Mouse (Mus musculus) brain, embryonic 18.5 days (tissue): ENCODE results near the gene Tmem232.
"Not testable (repeated sequence)": the region's sequence is repeated elsewhere in the genome, so short reads cannot be mapped to it uniquely, and the experiment has no call there.

Experiments used
- DNase-seq: peaks from one replicate; pipeline ENCODE4 v3.0.0-alpha.2; 2012; ENCODE audit warnings: low read depth, low spot score

The Tmem232 gene

DNA sequence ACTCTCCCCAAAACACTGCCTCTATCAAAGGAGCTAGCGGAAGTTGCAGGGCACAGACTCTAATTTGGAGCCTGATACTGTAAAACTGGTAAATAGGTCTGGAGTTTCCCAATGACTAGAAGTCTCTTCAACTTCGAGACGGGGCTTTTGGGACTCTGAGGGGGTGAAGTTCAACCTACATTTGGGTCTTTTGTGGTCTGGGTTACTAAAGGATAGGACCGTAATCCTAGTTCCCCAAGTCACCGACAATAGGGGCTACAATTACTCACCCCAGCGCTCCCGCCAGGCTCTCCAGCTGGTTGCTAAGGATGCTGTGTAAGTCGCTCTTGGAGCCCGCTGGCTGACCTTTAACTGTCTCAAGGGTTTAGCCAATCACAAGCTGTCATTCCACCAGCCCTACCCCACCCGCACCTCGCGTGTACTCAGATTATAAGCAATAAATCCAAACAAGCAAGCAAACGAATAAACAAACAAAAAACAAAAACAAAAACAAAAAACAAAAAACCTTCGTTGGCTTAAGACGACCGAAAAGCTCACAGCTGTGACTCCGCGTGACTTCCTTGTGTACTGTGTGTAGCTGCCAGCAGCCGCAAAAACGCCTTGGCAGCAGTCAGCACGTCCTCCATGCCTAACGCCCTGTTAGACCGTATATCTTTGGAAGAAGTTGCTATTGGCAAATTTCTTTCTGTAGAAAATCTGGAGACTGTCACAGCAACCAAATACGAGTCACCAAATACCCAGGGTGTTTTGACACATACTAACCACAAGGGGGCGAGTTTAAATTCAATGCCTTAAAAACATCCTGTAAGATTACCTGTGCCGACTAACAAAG is at the start of gene Tmem232:
TSS of gene Tmem232 (minus strand) at position 342 of the 832 bp plus-strand sequence.
- no peak for DNase-seq

DNA sequence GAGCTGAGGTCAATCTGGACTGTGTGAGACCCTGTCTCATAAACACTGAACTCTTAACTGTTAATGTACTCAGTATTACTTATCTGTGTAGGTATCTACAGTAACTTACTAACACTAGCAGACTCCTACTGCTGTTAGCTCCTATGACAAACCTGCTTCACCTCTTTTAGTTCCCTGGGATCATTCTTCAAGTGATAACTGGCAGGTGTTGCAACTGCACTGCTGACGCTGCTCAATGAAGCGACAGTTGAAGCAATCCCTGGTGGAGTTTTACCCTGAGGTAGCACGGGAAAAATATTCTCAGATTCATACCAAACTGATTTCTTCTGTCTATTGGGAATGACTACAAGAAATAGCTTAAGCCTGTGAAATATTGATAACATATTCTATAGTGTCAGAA is 46.3 kb upstream of the Tmem232 start:
- DNase-seq, result no peak

DNA sequence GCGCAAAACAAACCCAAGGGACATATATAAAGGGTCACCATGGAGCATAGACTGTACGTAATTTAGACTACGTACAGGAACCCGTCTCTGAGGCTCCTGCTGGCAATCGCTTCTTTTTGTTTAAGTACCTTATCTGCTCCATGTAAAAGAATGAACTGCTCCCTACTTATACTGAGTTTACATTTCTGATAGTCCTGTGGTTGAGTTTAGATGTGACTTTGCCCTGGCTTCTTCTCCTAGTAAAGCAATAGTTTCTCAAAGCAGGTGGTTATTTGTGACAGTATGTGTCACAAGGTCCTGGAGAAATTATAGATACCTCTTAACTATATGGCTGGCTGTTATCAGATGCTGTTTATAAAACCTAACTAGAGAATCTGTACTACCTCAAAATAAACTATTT is 40.9 kb upstream of the Tmem232 start:
- DNase-seq, result no peak

DNA sequence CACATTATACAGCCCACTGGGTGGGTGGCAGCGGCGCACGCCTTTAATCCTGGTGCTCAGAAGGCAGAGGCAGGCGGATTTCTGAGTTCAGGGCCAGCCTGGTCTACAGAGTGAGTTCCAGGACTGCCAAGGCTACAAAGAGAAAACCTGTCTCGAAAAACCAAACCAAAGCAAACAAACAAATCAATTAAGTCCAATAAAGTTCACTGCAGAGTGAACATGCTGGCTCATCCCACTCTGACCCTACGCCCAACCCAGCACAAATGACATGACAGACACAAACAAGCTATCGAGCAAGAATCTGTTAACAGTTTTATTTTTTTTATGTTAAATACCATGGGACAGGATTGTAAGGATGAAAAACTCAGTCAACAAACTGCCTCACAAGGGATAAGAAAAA is 39.2 kb upstream of the Tmem232 start:
- DNase-seq, result no peak

DNA sequence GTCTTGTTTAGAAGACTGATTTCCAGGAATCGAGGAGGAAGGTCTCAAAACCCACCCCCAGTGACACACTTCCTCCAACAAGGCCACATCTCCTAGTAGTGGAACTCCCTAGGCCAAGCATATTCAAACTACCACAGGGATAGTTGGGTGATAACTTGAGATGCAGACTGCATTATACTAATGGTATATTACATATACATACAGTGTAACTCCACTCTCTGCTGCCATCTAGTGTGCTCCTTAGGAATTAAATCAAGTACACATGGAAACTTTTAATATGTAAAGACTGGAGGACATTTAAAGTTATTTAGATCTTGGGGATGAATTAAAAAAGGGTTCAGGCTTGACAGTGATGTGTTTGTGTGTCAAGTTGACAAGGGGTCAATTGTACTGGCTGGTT is 34.8 kb upstream of the Tmem232 start:
- DNase-seq, result no peak

DNA sequence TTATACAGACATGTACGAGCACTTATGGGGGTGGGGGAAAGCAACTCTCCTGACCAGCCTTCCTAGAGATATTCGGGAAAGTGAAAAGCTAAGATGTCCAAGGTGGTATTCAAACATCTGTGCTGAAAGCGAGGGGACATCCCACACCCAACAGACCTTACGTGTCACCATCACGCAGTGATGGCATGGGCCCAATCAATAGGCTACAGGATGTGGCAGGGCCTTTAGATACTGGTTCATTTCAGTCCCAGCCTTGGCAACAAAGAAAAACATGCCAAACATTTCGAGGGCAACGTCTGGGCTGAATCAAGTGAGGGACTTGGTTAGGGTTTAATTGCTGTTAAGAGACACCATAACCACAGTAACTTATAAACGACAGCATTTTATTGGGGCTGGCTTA is 34.3 kb upstream of the Tmem232 start:
- no peak for DNase-seq

DNA sequence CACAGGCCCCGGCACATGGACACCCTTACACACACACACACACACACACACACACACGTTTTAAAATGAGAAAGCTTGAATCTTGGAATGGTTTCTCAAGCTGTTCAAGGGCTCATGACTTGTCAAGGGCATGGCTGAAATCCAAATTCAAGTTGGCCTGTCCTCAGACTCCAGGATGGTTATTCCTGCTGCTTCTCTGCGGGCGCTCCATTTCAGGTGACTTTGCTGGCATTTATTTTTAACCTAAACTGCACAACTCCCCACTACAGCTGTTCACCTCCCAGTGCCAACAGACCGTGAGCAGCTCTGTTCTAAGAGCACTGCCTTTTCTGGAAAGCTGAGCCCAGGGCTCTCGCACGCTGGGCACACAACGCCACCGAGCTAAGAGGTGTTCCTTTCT is 31.3 kb upstream of the Tmem232 start:
- DNase-seq, result no peak

DNA sequence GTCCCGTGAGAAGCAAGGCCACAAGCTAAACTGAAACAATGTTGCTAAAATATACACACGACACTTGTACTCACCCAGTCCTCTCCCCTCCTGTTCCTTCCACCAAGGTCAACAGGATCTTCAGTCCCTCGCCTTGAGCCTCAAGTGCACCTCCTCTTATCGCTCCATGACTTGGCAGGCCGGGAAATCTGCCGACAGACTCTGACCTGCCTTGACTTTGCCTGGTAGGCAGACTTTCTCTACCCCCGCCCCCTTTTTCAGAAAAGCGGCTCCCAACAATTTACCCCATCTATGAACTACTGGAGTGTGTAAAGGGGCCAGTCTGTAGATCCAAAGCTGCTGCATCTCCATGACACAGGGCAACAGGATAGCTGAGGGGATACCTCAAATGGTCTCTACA is 30.9 kb upstream of the Tmem232 start:
- no peak for DNase-seq

DNA sequence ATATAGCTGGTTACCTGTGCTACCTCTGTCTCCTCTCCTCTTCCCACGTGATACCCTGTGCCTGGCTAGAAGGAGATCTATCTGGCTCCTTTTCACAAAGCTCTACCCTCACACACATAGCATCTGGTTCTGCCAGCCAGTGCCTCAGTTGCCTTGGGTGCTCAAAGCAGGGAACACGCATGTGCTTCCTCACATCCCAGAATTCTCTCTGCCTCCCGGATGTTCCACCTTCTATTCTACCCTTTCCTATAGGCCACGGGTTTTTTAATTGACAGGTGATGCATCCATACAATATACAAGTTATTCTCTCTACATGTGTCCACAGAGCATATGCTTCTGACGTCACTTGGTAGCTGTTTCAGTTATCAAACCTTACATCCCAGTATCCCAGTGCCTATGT is 23.6 kb upstream of the Tmem232 start:
- no peak for DNase-seq

DNA sequence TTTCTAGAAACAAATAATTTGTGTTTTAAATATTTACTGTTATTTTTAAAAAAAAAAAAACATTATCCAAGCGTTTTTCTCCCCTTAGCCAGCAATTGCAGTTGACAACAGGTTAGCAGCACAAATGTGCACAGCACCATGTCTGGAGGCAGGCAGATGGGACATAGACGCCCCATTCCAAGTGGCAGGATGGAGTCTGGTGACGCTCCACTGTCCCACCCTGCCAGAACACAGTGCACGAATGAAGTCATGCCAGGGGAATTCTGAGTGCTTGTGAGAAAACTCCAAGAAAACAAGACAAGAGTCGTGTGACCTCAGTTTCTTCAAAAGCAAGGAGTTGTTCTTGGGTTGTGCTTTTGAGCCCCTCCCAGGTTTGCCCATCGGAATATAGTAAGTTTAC is 22.8 kb upstream of the Tmem232 start:
- DNase-seq, result no peak

DNA sequence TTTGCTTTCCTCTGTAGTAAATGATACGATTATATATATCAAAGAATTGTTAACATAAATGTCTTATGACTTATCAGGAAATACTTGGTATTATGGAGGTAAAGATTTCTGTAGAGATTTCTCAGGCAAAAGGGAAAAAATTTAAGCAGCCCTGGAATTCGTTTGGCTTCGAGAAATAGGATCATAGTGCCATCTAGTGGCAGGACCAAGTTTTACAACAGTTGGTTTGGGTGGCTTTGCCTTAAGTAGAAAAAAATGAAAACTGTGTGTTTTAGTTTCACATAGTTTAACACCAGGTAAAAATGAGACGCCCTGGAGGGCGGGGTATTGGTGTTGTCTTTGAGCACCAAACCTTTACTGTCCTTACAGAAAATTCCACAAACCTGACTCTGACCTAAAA is 22.2 kb upstream of the Tmem232 start:
- DNase-seq, result peak; percentile 70

DNA sequence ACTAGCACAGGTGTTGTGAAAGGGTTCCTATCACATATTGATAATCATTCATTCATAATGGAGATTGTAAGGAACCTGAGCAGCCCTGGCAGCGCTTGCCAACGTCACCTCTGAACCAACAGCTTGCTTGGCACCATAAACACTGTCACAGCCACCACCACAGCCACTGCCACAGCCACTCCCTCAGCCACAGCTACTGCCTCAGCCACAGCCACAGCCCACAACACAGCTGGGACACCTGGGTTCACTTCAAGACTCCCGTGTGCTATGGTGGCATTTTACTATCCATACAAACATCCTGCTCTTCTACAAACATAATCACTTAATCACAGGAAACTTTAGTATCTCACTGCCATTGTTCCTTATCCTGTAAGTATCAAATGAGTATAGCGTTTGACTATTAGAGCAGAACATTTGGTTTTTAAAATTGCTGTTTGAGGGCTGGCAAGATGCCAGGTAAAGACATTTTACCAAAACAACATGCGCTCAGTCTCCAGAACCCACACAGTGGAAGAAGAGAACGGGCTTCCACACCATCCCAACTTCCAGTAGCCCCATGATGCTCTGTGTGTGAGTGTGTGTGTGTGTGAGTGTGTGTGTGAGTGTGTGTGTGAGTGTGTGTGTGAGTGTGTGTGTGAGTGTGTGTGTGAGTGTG is 20.9 kb upstream of the Tmem232 start:
- no peak for DNase-seq

DNA sequence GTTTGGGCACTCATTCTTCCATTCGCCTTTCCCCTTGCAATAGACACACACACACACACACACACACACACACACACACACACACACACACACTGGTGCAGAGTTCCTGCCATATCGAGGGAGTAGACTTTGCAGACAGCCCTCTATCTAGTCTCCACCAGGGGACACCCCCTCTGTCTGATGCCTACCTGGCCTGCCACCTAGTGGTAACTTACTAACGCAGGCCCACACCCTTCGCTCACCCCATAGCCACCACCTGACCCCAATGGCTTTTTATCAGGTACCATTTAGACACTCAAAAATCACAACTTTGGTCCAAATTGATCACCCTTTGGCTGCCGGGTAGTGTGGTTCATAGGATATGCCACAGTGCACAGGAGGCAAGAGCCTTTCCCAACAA is 18.7 kb upstream of the Tmem232 start:
- no peak for DNase-seq

DNA sequence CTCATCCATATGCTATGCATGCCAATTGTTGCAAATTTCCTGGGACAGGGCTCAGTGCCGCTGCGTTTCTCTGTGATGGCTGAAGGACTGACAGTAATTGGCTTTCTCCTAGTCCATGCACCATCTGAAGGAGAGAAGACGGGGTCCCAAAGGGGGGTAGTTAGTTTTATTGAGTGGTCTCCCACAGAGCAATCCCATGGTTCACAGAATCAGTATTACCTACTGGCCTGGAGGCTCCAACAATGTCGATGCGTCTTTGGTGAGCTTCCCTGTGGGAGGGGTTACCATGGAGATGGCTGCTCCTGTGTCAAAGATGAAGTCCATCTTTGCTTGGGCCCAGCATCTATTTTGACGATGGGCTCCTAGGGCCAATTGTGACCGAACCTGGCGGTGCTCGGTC is 18.2 kb upstream of the Tmem232 start:
- DNase-seq, result no peak

DNA sequence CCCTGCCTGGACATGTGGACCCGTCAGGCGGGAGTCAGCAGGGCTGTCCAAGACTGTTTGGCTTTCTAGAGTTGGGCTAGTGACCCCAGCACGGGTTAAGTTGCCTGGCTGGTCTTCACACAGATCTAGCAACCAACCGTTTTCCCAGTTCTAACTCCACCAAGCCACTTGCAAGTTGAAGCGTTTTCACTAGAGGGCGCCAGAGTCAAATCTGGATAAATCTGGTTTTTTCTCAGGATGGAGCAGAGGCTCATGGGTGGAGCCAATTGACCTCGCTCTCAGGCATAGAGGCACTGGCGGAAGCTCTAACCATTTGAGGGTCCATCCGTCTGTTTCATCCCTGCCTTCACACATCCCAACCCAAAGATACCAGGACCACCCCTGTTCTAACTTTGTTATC is 17.6 kb upstream of the Tmem232 start:
- no peak for DNase-seq

DNA sequence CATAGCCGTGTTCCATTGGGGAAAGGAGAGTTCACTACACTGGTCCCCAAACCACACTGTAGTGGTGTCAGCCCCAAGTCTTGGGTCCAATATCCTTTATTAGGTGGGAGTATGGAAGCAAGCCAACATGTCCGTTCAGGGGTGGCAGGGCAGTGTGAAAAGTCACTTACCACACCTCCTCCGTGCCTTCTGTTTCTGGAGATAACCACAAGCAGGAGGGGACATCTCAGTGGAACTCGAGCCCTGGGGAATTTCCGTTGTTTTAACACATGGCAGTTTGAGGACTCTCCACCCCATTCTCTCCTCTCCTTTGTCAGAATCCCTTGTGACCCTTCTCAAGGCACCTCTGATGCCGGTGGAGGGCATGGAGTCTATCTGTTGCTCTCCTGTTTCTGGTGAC is 16.6 kb upstream of the Tmem232 start:
- DNase-seq, result no peak

DNA sequence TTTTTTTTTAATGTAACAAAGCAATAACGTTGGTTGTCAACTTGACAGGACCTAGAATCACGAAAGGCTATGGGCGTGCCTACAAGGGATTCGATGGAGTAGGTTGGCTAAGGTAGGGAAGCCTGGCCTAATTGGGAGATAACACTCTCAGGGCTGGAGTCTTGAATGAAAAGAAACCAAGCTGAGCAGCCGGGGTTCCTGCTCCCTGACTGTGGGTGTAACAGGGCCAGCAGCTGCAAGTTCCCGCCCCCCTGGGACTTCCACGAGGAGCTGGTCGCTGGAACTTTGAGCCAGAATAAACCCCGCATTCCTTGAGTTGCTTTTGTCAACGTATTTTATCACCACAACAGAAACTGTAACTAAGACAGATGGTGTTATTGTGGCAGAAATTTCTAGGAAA is 16.2 kb upstream of the Tmem232 start:
- no peak for DNase-seq

DNA sequence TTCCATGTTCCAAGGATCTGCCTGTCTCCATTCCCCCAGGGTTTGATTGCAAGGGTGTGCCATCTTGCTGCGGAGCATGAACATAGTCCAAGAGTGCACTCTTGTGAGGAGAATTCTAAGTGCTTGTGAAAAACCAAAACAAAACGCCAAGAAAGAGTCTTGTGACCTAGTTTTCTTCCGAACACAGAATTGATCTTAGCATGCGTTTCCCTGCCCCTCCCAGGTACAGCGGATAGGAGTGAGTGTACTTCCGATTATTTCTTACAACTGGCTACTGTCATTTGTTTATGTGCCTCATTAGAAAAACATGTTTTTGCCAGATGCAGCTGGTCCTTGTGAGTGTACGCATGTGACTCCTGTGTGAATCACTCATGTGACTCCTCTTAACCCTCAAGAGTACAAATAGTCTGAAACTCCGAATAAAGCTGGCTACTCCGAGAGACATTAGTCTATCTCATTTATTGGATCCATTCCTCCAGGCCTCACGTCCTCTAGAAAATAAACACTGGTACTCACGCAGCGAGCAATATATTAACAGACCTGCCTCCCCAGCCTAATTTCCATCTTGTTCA is 11.9 kb upstream of the Tmem232 start:
- DNase-seq, result no peak

DNA sequence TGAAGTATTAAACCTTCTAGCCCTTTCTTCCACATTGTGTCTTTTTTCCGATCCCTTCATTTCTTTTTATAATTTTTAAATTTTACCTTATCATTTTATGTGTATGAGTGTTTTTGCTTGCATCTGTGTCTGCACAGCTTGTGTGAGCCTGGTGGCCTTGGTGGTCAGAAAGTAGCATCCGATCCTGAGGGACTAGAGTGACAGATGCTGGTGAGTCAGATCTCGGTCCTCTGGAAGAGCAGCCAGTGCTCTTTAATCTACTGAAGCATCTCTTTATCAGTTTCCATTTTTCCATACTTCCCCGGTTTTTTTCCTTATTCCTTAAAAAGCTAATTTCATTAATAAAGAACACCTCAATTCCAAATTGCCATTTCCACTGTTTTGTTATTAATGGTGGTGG is 9.8 kb upstream of the Tmem232 start:
- no peak for DNase-seq

DNA sequence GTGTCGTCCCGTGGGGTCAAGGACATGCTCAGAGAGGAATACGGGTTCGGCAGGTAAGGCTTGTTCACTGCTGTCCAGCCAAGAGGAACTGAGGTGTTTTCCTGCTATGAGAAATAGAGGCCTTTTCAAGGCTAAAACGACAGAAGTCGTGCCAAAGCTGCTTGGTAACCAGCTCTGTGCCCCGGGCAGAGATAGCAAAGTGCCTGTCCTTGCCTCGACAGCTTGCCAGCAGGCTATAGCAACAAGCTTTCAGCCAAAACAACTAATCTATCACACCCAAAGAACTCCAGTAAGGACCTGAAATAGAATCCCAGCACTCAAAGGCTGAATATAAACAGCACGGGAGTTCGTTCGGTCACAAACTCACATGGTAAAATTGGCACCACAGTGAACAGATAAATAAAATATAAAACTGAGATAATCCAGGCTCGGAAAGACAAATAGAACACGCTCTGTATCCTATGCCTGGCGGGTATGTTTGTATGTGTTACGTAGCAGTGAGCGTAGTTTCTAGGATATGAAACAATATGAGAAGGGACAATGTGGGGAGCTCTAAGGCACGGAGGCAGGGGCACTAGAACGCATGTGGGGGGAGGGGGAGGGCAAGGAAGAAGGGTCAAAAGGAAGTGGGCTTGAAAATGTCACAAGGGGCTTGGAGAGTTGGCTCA is 8.2 kb upstream of the Tmem232 start:
- DNase-seq, result no peak

DNA sequence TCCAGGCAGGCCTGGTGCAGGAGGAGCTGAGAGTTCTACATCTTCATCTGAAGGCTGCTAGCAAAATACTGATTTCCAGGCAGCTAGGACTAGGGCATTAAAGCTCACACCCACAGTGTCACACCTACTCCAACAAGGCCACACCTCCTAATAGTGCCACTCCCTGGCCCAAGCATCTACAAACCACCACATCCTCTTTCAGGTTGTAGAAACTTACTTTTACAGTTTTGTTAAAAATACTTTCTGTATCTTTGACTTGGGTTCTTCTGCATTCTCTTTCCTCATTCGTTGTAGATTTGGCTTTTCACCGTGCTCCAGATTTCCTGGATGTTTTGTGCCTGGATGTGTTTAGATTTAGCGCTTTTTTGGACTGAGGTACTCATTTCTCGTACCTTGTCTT is 5.6 kb upstream of the Tmem232 start:
- not testable (repeated sequence) for DNase-seq

DNA sequence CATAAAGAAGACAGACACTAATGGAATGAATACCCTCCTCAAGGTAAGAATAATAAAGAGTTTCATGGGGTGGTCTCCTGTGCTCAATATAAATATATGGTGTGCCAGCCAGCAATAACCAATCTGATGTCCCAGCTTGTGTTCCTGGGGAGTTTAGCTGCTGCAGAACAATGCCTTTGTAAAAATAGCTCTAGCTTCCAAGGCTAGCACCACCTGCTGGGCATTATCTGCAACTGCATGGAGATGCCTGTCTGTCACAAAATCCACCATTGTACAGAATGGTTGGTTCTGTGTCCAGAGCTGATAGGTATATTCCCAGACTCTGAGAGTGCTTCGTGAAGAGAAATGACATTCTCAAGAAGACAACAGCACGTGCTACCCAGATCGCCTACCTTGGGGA is 4.4 kb downstream of the Tmem232 start:
- DNase-seq, result no peak

DNA sequence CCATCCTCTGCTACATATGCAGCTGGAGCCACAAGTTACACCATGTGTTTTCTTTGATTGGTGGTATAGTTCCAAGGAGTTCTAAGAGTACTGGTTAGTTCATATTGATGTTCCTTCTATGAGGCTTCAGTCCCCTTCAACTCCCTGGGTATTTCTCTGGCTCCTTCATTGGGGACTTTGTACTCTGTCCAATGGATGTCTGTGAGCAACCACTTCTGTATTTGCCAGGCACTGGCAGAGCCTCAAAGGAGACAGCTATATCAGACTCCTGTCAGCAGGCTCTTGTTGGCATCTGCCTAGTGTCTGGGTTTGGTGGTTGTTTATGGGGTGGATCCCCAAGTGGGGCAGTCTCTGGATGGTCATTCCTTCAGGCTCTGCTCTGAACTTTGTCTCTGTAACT is 8.2 kb downstream of the Tmem232 start:
- DNase-seq, result not testable (repeated sequence)
